Mouse (Mus musculus) forebrain, embryonic 14.5 days (tissue): ENCODE results near the gene Arsb. TPM values are rescaled to one million over a fixed set of nuclear protein-coding genes. Genes with fewer than 3 reads are reported as not detected.
A peak's percentile ranks its signal among the peaks of the same experiment; 100 is the strongest.

Experiments
- ATAC-seq: fragments of 200-750 bp; cut with Nextera tagmentation; 2 replicates; pipeline ENCODE4 v1.8.0; 2017; ENCODE audit warnings: mild to moderate bottlenecking, moderate library complexity
- DNase-seq: peaks from one replicate; pipeline ENCODE4 v3.0.0-alpha.2; 2015; ENCODE audit warnings: low spot score
- H3K27ac ChIP-seq: fragments of 300-500 bp; sonication (generic); 2 replicates; pipeline ENCODE4 v1.5.1; 2014; ENCODE audit warnings: low read depth, mild to moderate bottlenecking, control low read depth, low read length, moderate library complexity
- H3K27me3 ChIP-seq: fragments of 300-500 bp; sonication (generic); replicated peaks from 2 replicates; pipeline ENCODE4 v1.6.1; 2014; ENCODE audit warnings: low read length, control low read depth, mixed read lengths; ENCODE audit not compliant: control insufficient read depth, insufficient read depth
- H3K36me3 ChIP-seq: fragments of 300-500 bp; sonication (generic); 2 replicates; pipeline ENCODE4 v1.6.1; 2014; ENCODE audit warnings: low read length, control low read depth; ENCODE audit not compliant: control insufficient read depth, insufficient read depth
- H3K4me1 ChIP-seq: fragments of 300-500 bp; sonication (generic); 2 replicates; pipeline ENCODE4 v1.6.1; 2014; ENCODE audit warnings: antibody characterized with exemption, low read length, control low read depth; ENCODE audit not compliant: control insufficient read depth, insufficient read depth
- H3K4me2 ChIP-seq: fragments of 300-500 bp; sonication (generic); 2 replicates; pipeline ENCODE4 v1.6.1; 2014; ENCODE audit warnings: mild to moderate bottlenecking, control low read depth, low read length
- H3K4me3 ChIP-seq: fragments of 300-500 bp; sonication (generic); 2 replicates; pipeline ENCODE4 v1.5.1; 2014; ENCODE audit warnings: low read depth, low read length, control low read depth
- H3K9ac ChIP-seq: fragments of 300-500 bp; sonication (generic); 2 replicates; pipeline ENCODE4 v1.6.1; 2014; ENCODE audit warnings: mild to moderate bottlenecking, low read length, control low read depth, moderate library complexity
- H3K9me3 ChIP-seq: fragments of 300-500 bp; sonication (generic); replicated peaks from 2 replicates; pipeline ENCODE4 v1.6.1; 2016; ENCODE audit warnings: low read length, control low read depth, mixed read lengths; ENCODE audit not compliant: control insufficient read depth
- WGBS: fragments of 180-500 bp; shearing (Covaris S2); extraction: QIAGEN DNeasy Blood & Tissue Kit; methylation state at CpG from one replicate; pipeline ENCODE4 v1.1.7; 2014; 5-methylcytosine and 5-hydroxymethylcytosine counted together
- polyA plus RNA-seq: library from polyadenylated mRNA; unstranded; fragments of >200 nt; fragmentation: Nextera tagmentation; extraction: Ambion mirVana; gene quantifications from 2 replicates; pipeline ENCODE4 v1.2.1, GENCODE M21; 2014

The Arsb gene
- polyA plus RNA-seq, 1 experiment from 2014 or later = 10.0 TPM

DNA sequence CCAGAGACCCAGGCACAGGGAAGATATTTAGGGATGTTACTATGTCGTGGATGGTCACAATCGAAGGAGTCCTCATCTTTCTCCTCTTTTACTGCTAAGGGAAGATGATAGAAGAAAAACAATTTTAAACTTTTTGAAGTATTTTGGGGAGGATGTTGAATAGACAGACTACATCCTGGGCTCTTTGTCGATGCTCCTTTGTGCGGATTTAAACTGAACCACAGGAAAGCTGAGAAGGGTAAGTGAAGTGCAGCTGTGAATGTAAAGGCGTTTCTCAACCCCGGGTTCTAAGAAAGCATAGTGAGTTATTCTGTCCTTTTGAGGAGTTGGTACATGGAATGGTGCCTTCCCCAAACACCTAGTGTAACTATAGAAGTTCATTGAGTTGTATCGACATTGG lies 14.8 kb upstream of the Arsb start:
- Histone ChIP-seq H3K4me3 (no peak overlapping the region), H3K4me1 (no peaks in the 10 kb centered on the region; the same call in 1 of the 2 replicates), H3K4me2 (no peak overlapping the region), H3K9ac (no peak overlapping the region), H3K9me3 (no peaks in the 10 kb centered on the region), H3K36me3 (no peaks in the 10 kb centered on the region), H3K27me3 (no peaks in the 10 kb centered on the region), H3K27ac (no peak overlapping the region)
- no peak for ATAC-seq
- 92% methylated on average over 7 of the region's 7 CpGs for WGBS
- DNase-seq = no peak

DNA sequence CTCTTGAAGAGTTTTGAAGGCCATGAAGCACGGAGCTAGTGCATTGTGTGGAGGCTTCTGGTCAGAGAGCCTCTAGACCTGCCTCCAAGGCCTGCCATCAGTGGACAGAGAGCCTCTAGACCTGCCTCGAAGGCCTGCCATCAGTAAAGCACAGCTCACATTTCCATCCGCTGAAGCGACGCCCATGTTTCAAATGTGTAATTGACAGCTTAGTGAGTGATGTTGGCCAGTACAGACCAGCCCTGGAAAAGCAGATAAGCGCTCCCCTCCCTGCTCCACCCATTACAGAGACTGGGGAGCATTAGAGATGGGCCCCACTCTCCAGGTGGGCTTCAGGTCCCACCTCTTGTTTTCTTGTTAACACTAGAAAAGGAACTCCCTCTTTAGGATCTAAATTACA lies 13.9 kb upstream of the Arsb start:
- Histone ChIP-seq H3K36me3 (no peaks in the 10 kb centered on the region), H3K9ac (no peak overlapping the region), H3K9me3 (no peaks in the 10 kb centered on the region), H3K27me3 (no peaks in the 10 kb centered on the region), H3K27ac (no peak overlapping the region), H3K4me2 (no peak overlapping the region), H3K4me1 (no peaks in the 10 kb centered on the region; the same call in 1 of the 2 replicates), H3K4me3 (no peak overlapping the region)
- ATAC-seq (no peak), DNase-seq (no peak)
- 92% methylated on average over 6 of the region's 6 CpGs for WGBS

DNA sequence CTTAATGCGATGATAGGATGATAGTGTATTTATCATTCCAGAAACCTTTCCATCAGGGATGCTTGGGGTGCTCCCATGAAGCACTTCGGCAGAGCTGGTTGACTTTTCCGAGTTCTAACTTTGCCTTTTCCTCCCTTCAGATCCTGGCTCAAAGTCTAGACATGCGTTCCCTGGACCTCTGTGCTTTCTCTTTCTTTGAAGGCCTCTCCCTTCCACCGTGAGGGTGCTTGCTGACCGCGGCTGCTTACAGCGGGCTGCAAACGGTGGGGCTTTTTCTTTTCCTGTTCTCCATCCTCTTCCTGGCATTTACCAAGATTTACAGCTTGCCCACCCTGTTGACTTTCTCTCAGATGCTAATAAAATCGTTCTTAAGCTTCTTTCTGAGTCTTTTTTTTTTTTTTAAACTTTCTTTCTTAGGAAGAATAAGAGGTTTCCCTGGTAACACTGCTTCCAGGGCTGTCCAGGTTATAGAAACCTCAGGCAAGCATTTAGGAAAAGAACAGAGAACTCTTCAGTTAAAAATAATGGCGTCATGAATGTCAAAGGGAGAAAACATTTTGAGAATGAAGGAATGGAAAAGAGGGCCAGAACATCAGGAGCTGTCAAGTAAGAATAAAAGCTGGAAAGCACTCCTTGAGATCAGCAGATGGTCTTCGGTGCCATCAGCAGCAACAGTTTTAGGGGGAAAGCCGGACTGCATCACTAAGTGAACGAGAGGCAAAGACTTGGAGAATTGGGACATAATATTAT lies 13.1 kb upstream of the Arsb start:
- H3K27ac ChIP-seq = no peak overlapping the region

DNA sequence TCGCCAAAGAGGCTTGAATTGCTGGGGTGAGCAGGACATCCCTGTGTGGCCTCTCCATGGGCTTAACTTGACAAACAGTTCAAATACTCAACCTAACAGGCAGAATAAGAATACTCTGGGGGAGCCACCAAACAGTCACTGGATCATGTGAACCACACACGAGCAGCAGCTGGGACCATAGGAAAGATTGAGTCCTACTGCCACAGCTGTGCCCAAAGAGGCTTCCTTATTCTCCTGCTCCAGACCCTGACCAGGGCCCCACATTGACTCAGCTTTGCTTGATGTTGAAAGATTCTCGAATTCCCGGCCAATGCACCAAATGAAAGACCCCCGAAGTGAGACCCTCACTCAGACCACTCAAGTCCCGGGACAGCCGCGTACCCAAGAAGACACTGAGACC lies 9.6 kb upstream of the Arsb start:
- ATAC-seq (no peak), DNase-seq (no peak)
- Histone ChIP-seq H3K4me1 (no peaks in the 10 kb centered on the region), H3K4me2 (no peak overlapping the region), H3K4me3 (no peak overlapping the region), H3K36me3 (no peaks in the 10 kb centered on the region), H3K27me3 (no peaks in the 10 kb centered on the region), H3K27ac (no peak overlapping the region), H3K9me3 (no peaks in the 10 kb centered on the region), H3K9ac (no peak overlapping the region)
- 91% methylated on average over 8 of the region's 8 CpGs for WGBS

More for the DNA sequence above, 13.1 kb upstream of the Arsb start:
- no peaks in the 10 kb centered on the region for H3K9me3 ChIP-seq
- 37% methylated on average over 14 of the region's 14 CpGs for WGBS
- peak; percentile 55 for ATAC-seq
- DNase-seq = peak; percentile 20
- H3K4me2 ChIP-seq = no peak overlapping the region
- H3K4me3 ChIP-seq = no peak overlapping the region
- no peaks in the 10 kb centered on the region for H3K36me3 ChIP-seq
- H3K4me1 ChIP-seq = no peaks in the 10 kb centered on the region
- H3K27me3 ChIP-seq = no peaks in the 10 kb centered on the region
- no peak overlapping the region for H3K9ac ChIP-seq

DNA sequence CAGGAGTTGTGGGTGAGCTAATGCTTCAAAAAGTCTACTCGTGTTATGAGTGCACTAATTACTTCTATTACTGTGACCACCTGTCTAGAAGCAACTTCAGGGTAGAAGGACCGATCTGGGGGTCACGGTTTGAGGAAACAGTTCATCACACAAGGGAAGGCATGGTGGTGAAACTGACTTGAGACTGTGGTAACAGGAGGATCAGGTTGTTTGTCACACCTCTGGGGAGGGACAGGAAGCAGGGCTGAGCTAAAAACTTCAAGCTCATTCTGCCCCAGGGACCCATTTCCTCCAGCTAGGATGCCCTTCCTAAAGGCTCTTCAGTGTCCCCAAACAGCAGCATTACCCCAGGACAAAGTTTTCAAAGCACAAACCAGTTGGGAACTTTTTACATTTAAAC lies 8.6 kb upstream of the Arsb start:
- Histone ChIP-seq H3K4me2 (no peak overlapping the region), H3K27ac (no peak overlapping the region), H3K4me1 (no peaks in the 10 kb centered on the region), H3K9me3 (no peaks in the 10 kb centered on the region), H3K4me3 (no peak overlapping the region), H3K9ac (no peak overlapping the region), H3K36me3 (no peaks in the 10 kb centered on the region), H3K27me3 (no peaks in the 10 kb centered on the region)
- DNase-seq (no peak), ATAC-seq (no peak)
- WGBS = 80% methylated on average over 3 of the region's 3 CpGs

DNA sequence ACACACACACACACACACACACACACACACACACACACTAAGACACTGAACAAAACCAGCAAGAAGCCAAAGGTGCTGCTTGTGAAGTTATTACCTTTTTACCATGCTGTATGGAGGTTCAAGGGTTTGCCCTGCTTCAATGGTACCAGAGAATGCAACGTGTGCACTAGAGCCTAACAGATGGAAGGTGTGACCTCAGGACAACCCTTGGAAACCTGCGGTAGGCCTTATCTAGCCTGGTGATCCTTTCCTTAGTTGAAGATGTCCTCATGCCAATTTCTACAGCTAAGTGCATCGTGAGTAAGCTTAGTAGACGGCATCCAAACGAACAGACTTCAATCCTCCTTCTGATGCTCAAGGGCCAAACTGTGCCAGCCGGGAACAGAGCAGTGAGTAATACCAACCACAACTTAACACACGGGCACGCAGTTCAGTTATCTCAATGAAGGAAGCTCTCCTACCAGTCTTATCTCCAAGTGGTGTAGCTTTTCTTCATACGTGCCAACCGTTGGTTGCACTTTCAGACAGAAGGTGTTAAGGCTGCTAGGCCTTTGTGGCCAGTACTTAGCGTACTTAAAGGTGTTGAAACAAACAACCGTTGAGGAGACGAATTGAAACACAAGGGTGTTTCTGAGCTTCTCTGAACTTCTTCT lies 7.0 kb upstream of the Arsb start:
- H3K9me3 ChIP-seq = no peaks in the 10 kb centered on the region
- no peak overlapping the region for H3K4me3 ChIP-seq
- no peak overlapping the region for H3K4me2 ChIP-seq
- H3K27me3 ChIP-seq = no peaks in the 10 kb centered on the region
- 92% methylated on average over 13 of the region's 13 CpGs for WGBS
- ATAC-seq = no peak
- no peak for DNase-seq
- no peak overlapping the region for H3K27ac ChIP-seq
- no peak overlapping the region for H3K9ac ChIP-seq
- H3K4me1 ChIP-seq = no peaks in the 10 kb centered on the region
- no peaks in the 10 kb centered on the region for H3K36me3 ChIP-seq

DNA sequence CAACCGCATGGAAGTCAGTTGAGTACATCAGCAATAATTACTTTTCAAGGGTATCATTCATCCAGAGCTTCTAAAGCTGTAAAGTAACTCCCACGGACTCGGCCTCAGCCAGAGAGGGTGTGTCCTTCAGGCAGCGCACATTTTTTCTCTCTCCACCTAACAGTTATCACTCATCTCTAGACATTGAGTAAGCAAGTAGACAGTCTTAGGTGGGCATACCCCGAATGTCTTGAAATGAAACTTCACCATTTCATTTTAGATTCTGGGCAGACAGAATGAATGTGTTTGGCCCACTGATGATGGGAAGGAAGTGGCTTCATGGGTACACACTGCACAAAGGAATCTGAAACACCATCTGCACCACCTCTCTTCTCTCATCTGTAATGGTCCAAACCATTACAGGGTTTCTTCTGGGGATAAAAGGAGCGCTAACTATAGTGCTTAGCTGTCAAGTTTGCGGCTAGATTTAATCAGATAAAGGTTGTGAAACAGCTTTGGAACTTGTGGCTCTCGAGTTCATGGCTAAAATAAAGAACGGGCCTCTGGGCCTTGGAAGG lies 321 bp upstream of the Arsb start:
- Histone ChIP-seq H3K4me2 (peak overlapping the region; percentile 97), H3K9me3 (no peaks in the 10 kb centered on the region), H3K9ac (peak overlapping the region; percentile 93), H3K4me3 (peak overlapping the region; percentile 63), H3K36me3 (no peaks in the 10 kb centered on the region), H3K27ac (peak overlapping the region; percentile 84), H3K4me1 (peaks cover 9% of the 10 kb centered on the region; the same call in 1 of the 2 replicates), H3K27me3 (no peaks in the 10 kb centered on the region)
- 37% methylated on average over 9 of the region's 9 CpGs for WGBS
- DNase-seq (peak; percentile 29), ATAC-seq (peak; percentile 53)

DNA sequence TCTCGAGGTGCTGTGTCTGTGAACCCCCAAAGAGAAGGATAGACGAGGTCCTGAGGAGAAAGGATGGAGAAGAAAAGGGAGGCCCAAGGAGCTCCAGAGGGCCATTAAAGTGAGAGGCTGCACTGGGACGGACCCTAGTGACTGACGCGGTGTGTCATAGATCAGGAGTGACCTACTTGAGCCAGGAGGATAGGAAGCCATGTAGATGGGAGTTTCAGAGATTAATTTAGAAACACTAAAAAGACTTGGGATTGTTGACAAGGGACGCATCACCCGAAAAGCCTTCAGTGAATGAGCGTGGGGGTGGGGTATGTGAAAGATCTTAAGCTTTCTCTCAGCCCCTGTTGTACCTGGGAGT lies 828 bp downstream of the Arsb start:
- Histone ChIP-seq H3K4me3 (peak overlapping the region; percentile 63), H3K4me2 (peak overlapping the region; percentile 97), H3K4me1 (peaks cover 9% of the 10 kb centered on the region; the same call in 1 of the 2 replicates), H3K9me3 (no peaks in the 10 kb centered on the region), H3K27ac (peak overlapping the region; percentile 84; the same call in 1 of the 2 replicates), H3K27me3 (no peaks in the 10 kb centered on the region), H3K36me3 (no peaks in the 10 kb centered on the region), H3K9ac (peak overlapping the region; percentile 93)
- peak; percentile 25 for DNase-seq
- ATAC-seq = no peak
- WGBS = 32% methylated on average over 8 of the region's 8 CpGs

DNA sequence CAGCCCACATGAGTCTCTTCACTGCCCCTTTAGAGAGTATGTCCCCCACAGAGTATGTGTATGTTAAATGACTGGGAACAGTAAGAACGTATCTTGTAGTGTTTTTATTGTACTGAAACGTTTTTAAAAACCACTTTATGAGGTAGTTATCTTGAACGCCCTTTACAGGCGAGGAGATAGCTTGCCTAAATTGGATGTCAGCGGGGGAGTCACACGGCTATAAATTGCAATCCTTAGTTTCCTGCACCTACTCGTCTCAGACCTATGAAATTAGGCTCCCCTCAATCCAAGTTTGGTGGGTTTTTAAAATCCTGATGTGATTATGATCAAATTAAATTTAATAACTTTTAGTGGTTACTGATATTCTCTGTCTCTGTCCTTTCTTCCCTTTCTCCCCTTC lies 1.4 kb downstream of the Arsb start:
- DNase-seq = no peak
- 86% methylated on average over 7 of the region's 7 CpGs for WGBS
- Histone ChIP-seq H3K4me3 (no peak overlapping the region), H3K9me3 (no peaks in the 10 kb centered on the region), H3K9ac (no peak overlapping the region; the same call in 1 of the 2 replicates), H3K27me3 (no peaks in the 10 kb centered on the region), H3K36me3 (no peaks in the 10 kb centered on the region), H3K4me1 (peaks cover 9% of the 10 kb centered on the region; the same call in 1 of the 2 replicates), H3K4me2 (peak overlapping the region; percentile 97), H3K27ac (no peak overlapping the region)
- ATAC-seq = no peak
